ENCODE assay signal across 16 mouse cellular contexts in the genomic region with DNA sequence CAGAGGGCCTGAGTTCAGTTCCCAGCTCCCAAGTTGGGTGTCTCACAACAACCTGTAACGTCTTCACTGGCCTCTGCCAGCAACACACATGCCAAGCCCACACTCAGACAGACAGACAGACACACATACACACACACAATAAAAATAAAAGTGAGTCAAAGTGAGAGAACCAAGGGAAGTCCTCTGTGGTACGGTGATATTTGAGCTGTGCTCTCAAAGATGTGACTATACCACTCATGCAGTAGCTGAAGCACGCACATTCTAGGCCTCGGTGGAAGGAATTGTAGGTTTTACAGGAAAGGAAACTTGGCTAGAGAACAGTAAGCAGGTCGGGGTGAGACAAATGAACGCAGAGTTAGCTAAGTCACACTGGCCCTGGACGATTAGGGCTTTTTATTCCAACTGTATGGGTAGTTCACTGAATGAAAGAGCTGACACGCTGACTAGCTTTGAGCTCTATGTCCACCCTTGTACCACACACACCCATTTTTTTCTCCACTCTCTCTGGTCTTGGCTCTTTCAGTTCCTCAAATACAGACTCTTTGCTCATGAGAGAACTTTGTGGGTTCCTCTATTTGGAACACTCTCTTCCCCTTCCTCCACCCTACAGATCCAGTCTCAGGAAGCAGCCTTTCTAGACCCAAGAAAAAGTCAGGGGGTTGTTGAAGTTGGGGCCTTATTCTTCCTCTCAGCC. TPM values are rescaled to one million over a fixed set of nuclear protein-coding genes. Genes with fewer than 3 reads are reported as not detected.
A peak's percentile ranks its signal among the peaks of the same experiment; 100 is the strongest.
DNase-seq lines count a peak whose midpoint lies in the region; ATAC-seq and TF ChIP-seq lines count a peak whose summit lies in the region.
"Had no signal": no experiment of that assay in that cellular context is flagged by ENCODE, and none has a peak within 500 bp of the region (broad histone marks: within the 10 kb centered on the region; RNA-seq: fewer than 3 reads in every experiment).

No protein-coding gene starts in this region.

- no peaks in the 10 kb centered on the region for H3K27me3 ChIP-seq in intestine, postnatal 0 days (replicated peaks; ENCODE audit: control insufficient read depth, insufficient read depth, low read length)
- H3K27me3 ChIP-seq: intestine, embryonic 15.5 days had no signal

- DNase-seq in lung, postnatal 36 days = peak; percentile 56
- no peak for DNase-seq in lung, postnatal 4 days
- DNase-seq in MEL-GATA-1-ER (ENCODE audit: extremely low read depth, low read depth) = peak; percentile 67
- DNase-seq in skeletal muscle tissue, adult 2 months (ENCODE audit: low read depth, low spot score) = peak; percentile 44
- DNase-seq in ovary, postnatal 36 days (ENCODE audit: low spot score) = no peak
- DNase-seq: cerebellum, postnatal 10 days; kidney, postnatal 36 days; lung, embryonic 14.5 days; right cerebral cortex, postnatal 14 days; thymus, adult 2 months had no signal

- peak; percentile 88 for ATAC-seq in granulocyte monocyte progenitor cell, adult 5-6 weeks (replicated peaks; ENCODE audit: poor library complexity, severe bottlenecking)
- ATAC-seq in intestine, postnatal 0 days = no peak
- ATAC-seq: intestine, embryonic 15.5 days had no signal

- H3K4me2 ChIP-seq in intestine, postnatal 0 days (replicated peaks; ENCODE audit: low read depth) = no peak overlapping the region
- H3K4me2 ChIP-seq: intestine, embryonic 15.5 days; lung, embryonic 14.5 days had no signal

- 86% methylated on average over 8 of the region's 8 CpGs for WGBS in intestine, postnatal 0 days

- H3K4me1 ChIP-seq in intestine, postnatal 0 days (replicated peaks; ENCODE audit: control insufficient read depth, insufficient read depth, low read length) = no peaks in the 10 kb centered on the region
- H3K4me1 ChIP-seq: embryonic facial prominence, embryonic 10.5 days; heart, embryonic 10.5 days; hindbrain, embryonic 10.5 days; intestine, embryonic 15.5 days had no signal

- TF ChIP-seq CTCF in intestine, postnatal 0 days (IDR thresholded peaks at IDR 0.05; ENCODE audit: low read depth) = no peak

- H3K4me3 ChIP-seq in intestine, postnatal 0 days (ENCODE audit: low read depth, low read length) = no peak overlapping the region
- H3K4me3 ChIP-seq: embryonic facial prominence, embryonic 10.5 days; heart, embryonic 10.5 days; hindbrain, embryonic 10.5 days; intestine, embryonic 15.5 days had no signal

- H3K27ac ChIP-seq in intestine, postnatal 0 days (ENCODE audit: low read depth, low read length) = no peak overlapping the region
- H3K27ac ChIP-seq: embryonic facial prominence, embryonic 10.5 days; heart, embryonic 10.5 days; hindbrain, embryonic 10.5 days; intestine, embryonic 15.5 days had no signal

- no peak overlapping the region for H3K9ac ChIP-seq in intestine, postnatal 0 days (ENCODE audit: low read depth, low read length)
- H3K9ac ChIP-seq: intestine, embryonic 15.5 days; lung, embryonic 14.5 days had no signal

- peaks cover 43% of the 10 kb centered on the region for H3K36me3 ChIP-seq in intestine, postnatal 0 days (ENCODE audit: control insufficient read depth, insufficient read depth)

- no peaks in the 10 kb centered on the region for H3K9me3 ChIP-seq in intestine, postnatal 0 days (ENCODE audit: control insufficient read depth)
- H3K9me3 ChIP-seq: embryonic facial prominence, embryonic 10.5 days; heart, embryonic 10.5 days; hindbrain, embryonic 10.5 days; intestine, embryonic 15.5 days had no signal

RNA-seq across cellular contexts. Expression of a gene that starts 8.0 kb away (rescaled TPM):
- 39.4 and 40.1 TPM in 2 replicates for total RNA-seq in granulocyte monocyte progenitor cell, adult 5-6 weeks (2014; fragmentation: Nextera tagmentation)
- total RNA-seq in granulocyte monocyte progenitor cell, adult 5-6 weeks (2017) = 25.1 and 34.2 TPM in 2 replicates
- polyA plus RNA-seq in intestine, postnatal 0 days (2015; fragmentation: Nextera tagmentation; extraction: Ambion mirVana) = 6.0 and 6.9 TPM in 2 replicates

RNA-seq across cellular contexts. Expression of a gene that starts 30.5 kb away (rescaled TPM):
- total RNA-seq in granulocyte monocyte progenitor cell, adult 5-6 weeks (2014; fragmentation: Nextera tagmentation) = 32.6 and 46.6 TPM in 2 replicates
- 44.2 and 49.6 TPM in 2 replicates for total RNA-seq in granulocyte monocyte progenitor cell, adult 5-6 weeks (2017)
- 9.6 and 11.1 TPM in 2 replicates for polyA plus RNA-seq in intestine, postnatal 0 days (2015; fragmentation: Nextera tagmentation; extraction: Ambion mirVana)

Comparison
In these comparisons a context has a peak if more than half of its experiments do, and no peak if none do; other contexts are left out.
1. DNase-seq: peak in lung, postnatal 36 days (single experiment), MEL-GATA-1-ER (single experiment) and skeletal muscle tissue, adult 2 months (single experiment); none in lung, postnatal 4 days (0 of 2) and ovary, postnatal 36 days (single experiment).